Mouse (Mus musculus): ENCODE measurements around the gene A930017K11Rik. TPM values are rescaled to one million over a fixed set of nuclear protein-coding genes. Genes with fewer than 3 reads are reported as not detected.

The A930017K11Rik gene
- polyA plus RNA-seq, 1 experiment from 2014 or later = 0.14 TPM

GRCm38 (mm10) chr17:25955736-25956135 is 3.4 kb upstream of the A930017K11Rik start:
- Histone ChIP-seq H3K4me3 (ENCODE audit: low read depth, low read length) (no peak overlapping the region), H3K36me3 (ENCODE audit: control insufficient read depth, insufficient read depth, low read length) (peaks cover 3% of the 10 kb centered on the region; the same call in 1 of the 2 replicates), H3K27ac (ENCODE audit: low read depth, low read length) (no peak overlapping the region), H3K9ac (ENCODE audit: low read depth, low read length) (no peak overlapping the region), H3K4me1 (ENCODE audit: control insufficient read depth, insufficient read depth, low read length) (peaks cover 16% of the 10 kb centered on the region), H3K27me3 (ENCODE audit: control insufficient read depth, insufficient read depth, low read length) (peaks cover 29% of the 10 kb centered on the region), H3K9me3 (replicated peaks; ENCODE audit: control insufficient read depth, low read length) (no peaks in the 10 kb centered on the region), H3K4me2 (no peak overlapping the region)
- ATAC-seq (replicated peaks; ENCODE audit: insufficient number of reproducible peaks, low FRiP score, low TSS enrichment) = no peak
- 57% methylated on average over 3 of the region's 3 CpGs for whole genome bisulfite sequencing (ENCODE audit: insufficient replicate concordance)

- Histone ChIP-seq H3K27me3 (ENCODE audit: control insufficient read depth, insufficient read depth, low read length) (peaks cover 40% of the 10 kb centered on the region), H3K9ac (ENCODE audit: low read depth, low read length) (no peak overlapping the region), H3K4me2 (no peak overlapping the region), H3K4me3 (ENCODE audit: low read depth, low read length) (no peak overlapping the region), H3K27ac (ENCODE audit: low read depth, low read length) (no peak overlapping the region), H3K9me3 (replicated peaks; ENCODE audit: control insufficient read depth, low read length) (no peaks in the 10 kb centered on the region), H3K4me1 (ENCODE audit: control insufficient read depth, insufficient read depth, low read length) (peaks cover 13% of the 10 kb centered on the region), H3K36me3 (ENCODE audit: control insufficient read depth, insufficient read depth, low read length) (no peaks in the 10 kb centered on the region)
- WGBS (ENCODE audit: insufficient replicate concordance) = 97% methylated on average over 2 of the region's 2 CpGs
- ATAC-seq (replicated peaks; ENCODE audit: insufficient number of reproducible peaks, low FRiP score, low TSS enrichment) = no peak
Measured at GRCm38 (mm10) chr17:25954671-25955070, 2.3 kb upstream of the A930017K11Rik start.

GRCm38 (mm10) chr17:25953161-25953560 is 796 bp upstream of the A930017K11Rik start:
- no peak overlapping the region for H3K27ac ChIP-seq (ENCODE audit: low read depth, low read length)
- no peak overlapping the region for H3K9ac ChIP-seq (ENCODE audit: low read depth, low read length)
- no peaks in the 10 kb centered on the region for H3K36me3 ChIP-seq (ENCODE audit: control insufficient read depth, insufficient read depth, low read length)
- WGBS (ENCODE audit: insufficient replicate concordance) = 77% methylated on average over 5 of the region's 5 CpGs
- ATAC-seq (replicated peaks; ENCODE audit: insufficient number of reproducible peaks, low FRiP score, low TSS enrichment) = no peak
- peaks cover 13% of the 10 kb centered on the region for H3K4me1 ChIP-seq (ENCODE audit: control insufficient read depth, insufficient read depth, low read length)
- H3K9me3 ChIP-seq (replicated peaks; ENCODE audit: control insufficient read depth, low read length) = no peaks in the 10 kb centered on the region
- H3K27me3 ChIP-seq (ENCODE audit: control insufficient read depth, insufficient read depth, low read length) = peaks cover 41% of the 10 kb centered on the region
- no peak overlapping the region for H3K4me2 ChIP-seq
- no peak overlapping the region for H3K4me3 ChIP-seq (ENCODE audit: low read depth, low read length)

- Histone ChIP-seq H3K27me3 (ENCODE audit: control insufficient read depth, insufficient read depth, low read length) (peaks cover 41% of the 10 kb centered on the region), H3K9ac (ENCODE audit: low read depth, low read length) (peak overlapping the region; percentile 30; the same call in 1 of the 2 replicates), H3K4me3 (ENCODE audit: low read depth, low read length) (peak overlapping the region; percentile 52), H3K36me3 (ENCODE audit: control insufficient read depth, insufficient read depth, low read length) (no peaks in the 10 kb centered on the region), H3K9me3 (replicated peaks; ENCODE audit: control insufficient read depth, low read length) (no peaks in the 10 kb centered on the region), H3K27ac (ENCODE audit: low read depth, low read length) (no peak overlapping the region), H3K4me1 (ENCODE audit: control insufficient read depth, insufficient read depth, low read length) (peaks cover 13% of the 10 kb centered on the region), H3K4me2 (peak overlapping the region; percentile 78)
- ATAC-seq (replicated peaks; ENCODE audit: insufficient number of reproducible peaks, low FRiP score, low TSS enrichment) = no peak
- under 1% methylated on average over 33 of the region's 33 CpGs for WGBS (ENCODE audit: insufficient replicate concordance)
Measured at GRCm38 (mm10) chr17:25951225-25951802, 1.1 kb downstream of the A930017K11Rik start.

- ATAC-seq (replicated peaks; ENCODE audit: insufficient number of reproducible peaks, low FRiP score, low TSS enrichment) = no peak
- no peaks in the 10 kb centered on the region for H3K36me3 ChIP-seq (ENCODE audit: control insufficient read depth, insufficient read depth, low read length)
- H3K4me2 ChIP-seq = no peak overlapping the region
- no peak overlapping the region for H3K27ac ChIP-seq (ENCODE audit: low read depth, low read length)
- peaks cover 13% of the 10 kb centered on the region for H3K4me1 ChIP-seq (ENCODE audit: control insufficient read depth, insufficient read depth, low read length)
- H3K4me3 ChIP-seq (ENCODE audit: low read depth, low read length) = peak overlapping the region; percentile 52; the same call in 1 of the 2 replicates
- no peak overlapping the region for H3K9ac ChIP-seq (ENCODE audit: low read depth, low read length)
- peaks cover 41% of the 10 kb centered on the region for H3K27me3 ChIP-seq (ENCODE audit: control insufficient read depth, insufficient read depth, low read length)
- H3K9me3 ChIP-seq (replicated peaks; ENCODE audit: control insufficient read depth, low read length) = no peaks in the 10 kb centered on the region
- WGBS (ENCODE audit: insufficient replicate concordance) = 0% methylated on average over 1 of the region's 3 CpGs
Measured at GRCm38 (mm10) chr17:25950706-25951105, 1.7 kb downstream of the A930017K11Rik start.

- Histone ChIP-seq H3K9ac (ENCODE audit: low read depth, low read length) (no peak overlapping the region), H3K4me2 (no peak overlapping the region), H3K4me3 (ENCODE audit: low read depth, low read length) (no peak overlapping the region), H3K9me3 (replicated peaks; ENCODE audit: control insufficient read depth, low read length) (no peaks in the 10 kb centered on the region), H3K27ac (ENCODE audit: low read depth, low read length) (no peak overlapping the region), H3K36me3 (ENCODE audit: control insufficient read depth, insufficient read depth, low read length) (no peaks in the 10 kb centered on the region), H3K27me3 (ENCODE audit: control insufficient read depth, insufficient read depth, low read length) (peaks cover 41% of the 10 kb centered on the region), H3K4me1 (ENCODE audit: control insufficient read depth, insufficient read depth, low read length) (peaks cover 13% of the 10 kb centered on the region)
- 75% methylated on average over 5 of the region's 5 CpGs for WGBS (ENCODE audit: insufficient replicate concordance)
- ATAC-seq (replicated peaks; ENCODE audit: insufficient number of reproducible peaks, low FRiP score, low TSS enrichment) = no peak
Measured at GRCm38 (mm10) chr17:25949981-25950380, 2.4 kb downstream of the A930017K11Rik start.

GRCm38 (mm10) chr17:25948051-25948450 is 4.3 kb downstream of the A930017K11Rik start:
- Histone ChIP-seq H3K9me3 (replicated peaks; ENCODE audit: control insufficient read depth, low read length) (no peaks in the 10 kb centered on the region), H3K4me2 (no peak overlapping the region), H3K4me3 (ENCODE audit: low read depth, low read length) (no peak overlapping the region), H3K9ac (ENCODE audit: low read depth, low read length) (no peak overlapping the region), H3K27me3 (ENCODE audit: control insufficient read depth, insufficient read depth, low read length) (peaks cover 35% of the 10 kb centered on the region), H3K27ac (ENCODE audit: low read depth, low read length) (no peak overlapping the region), H3K36me3 (ENCODE audit: control insufficient read depth, insufficient read depth, low read length) (no peaks in the 10 kb centered on the region), H3K4me1 (ENCODE audit: control insufficient read depth, insufficient read depth, low read length) (peaks cover 13% of the 10 kb centered on the region)
- WGBS (ENCODE audit: insufficient replicate concordance) = 71% methylated on average over 8 of the region's 8 CpGs
- ATAC-seq (replicated peaks; ENCODE audit: insufficient number of reproducible peaks, low FRiP score, low TSS enrichment) = no peak

- H3K36me3 ChIP-seq (ENCODE audit: control insufficient read depth, insufficient read depth, low read length) = no peaks in the 10 kb centered on the region
- 0 out of 2 replicates have a peak overlapping the region, but pooled peaks have one; percentile 10 for H3K27ac ChIP-seq (ENCODE audit: low read depth, low read length)
- 77% methylated on average over 4 of the region's 4 CpGs for WGBS (ENCODE audit: insufficient replicate concordance)
- no peaks in the 10 kb centered on the region for H3K9me3 ChIP-seq (replicated peaks; ENCODE audit: control insufficient read depth, low read length)
- H3K27me3 ChIP-seq (ENCODE audit: control insufficient read depth, insufficient read depth, low read length) = peaks cover 30% of the 10 kb centered on the region
- H3K4me3 ChIP-seq (ENCODE audit: low read depth, low read length) = no peak overlapping the region
- peaks cover 13% of the 10 kb centered on the region for H3K4me1 ChIP-seq (ENCODE audit: control insufficient read depth, insufficient read depth, low read length)
- ATAC-seq (replicated peaks; ENCODE audit: insufficient number of reproducible peaks, low FRiP score, low TSS enrichment) = no peak
- H3K4me2 ChIP-seq = no peak overlapping the region
- H3K9ac ChIP-seq (ENCODE audit: low read depth, low read length) = peak overlapping the region; percentile 54; the same call in 1 of the 2 replicates
Measured at GRCm38 (mm10) chr17:25947576-25947975, 4.8 kb downstream of the A930017K11Rik start.

GRCm38 (mm10) chr17:25946891-25947290 is 5.5 kb downstream of the A930017K11Rik start:
- WGBS (ENCODE audit: insufficient replicate concordance) = 80% methylated on average over 8 of the region's 8 CpGs

More at GRCm38 (mm10) chr17:25946891-25947290, 5.5 kb downstream of the A930017K11Rik start:
- ATAC-seq (replicated peaks; ENCODE audit: insufficient number of reproducible peaks, low FRiP score, low TSS enrichment) = no peak
- H3K9me3 ChIP-seq (replicated peaks; ENCODE audit: control insufficient read depth, low read length) = no peaks in the 10 kb centered on the region
- no peak overlapping the region for H3K9ac ChIP-seq (ENCODE audit: low read depth, low read length)
- no peak overlapping the region; the same call in 1 of the 2 replicates for H3K4me2 ChIP-seq
- peaks cover 9% of the 10 kb centered on the region for H3K4me1 ChIP-seq (ENCODE audit: control insufficient read depth, insufficient read depth, low read length)
- H3K27me3 ChIP-seq (ENCODE audit: control insufficient read depth, insufficient read depth, low read length) = peaks cover 23% of the 10 kb centered on the region
- no peaks in the 10 kb centered on the region for H3K36me3 ChIP-seq (ENCODE audit: control insufficient read depth, insufficient read depth, low read length)
- no peak overlapping the region for H3K4me3 ChIP-seq (ENCODE audit: low read depth, low read length)
- peak overlapping the region; percentile 58 for H3K27ac ChIP-seq (ENCODE audit: low read depth, low read length)
